Mouse (Mus musculus) liver, embryonic 14.5 days (tissue): ENCODE results near the gene Gm3250.
"Not testable (repeated sequence)": the region's sequence is repeated elsewhere in the genome, so short reads cannot be mapped to it uniquely, and the experiment has no call there.

ENCODE experiments used
- CTCF ChIP-seq: IDR thresholded peaks from 2 replicates; pipeline ENCODE4 v1.5.1; 2016; ENCODE audit warnings: antibody characterized with exemption, low read depth, control low read depth
- EP300 ChIP-seq: IDR thresholded peaks from 2 replicates; pipeline ENCODE4 v1.6.1; 2016; ENCODE audit warnings: antibody characterized with exemption, low read depth

GRCm38 (mm10) chr10:77798164-77798920, 16.0 kb upstream of the Gm3250 start:
- not testable (repeated sequence) for TF ChIP-seq EP300, CTCF
